Mouse (Mus musculus): ENCODE data around the gene Dnal1. TPM values are rescaled to one million over a fixed set of nuclear protein-coding genes. Genes with fewer than 3 reads are reported as not detected.

Gene Dnal1
- polyA plus RNA-seq, 1 experiment from 2014 or later: 7.8 TPM

- WGBS: 83% methylated on average over 6 of the region's 6 CpGs
- no peaks in the 10 kb centered on the region for H3K27me3 ChIP-seq
- H3K36me3 ChIP-seq: peaks cover 24% of the 10 kb centered on the region
- H3K27ac ChIP-seq (replicated peaks): no peak overlapping the region
- peaks cover 10% of the 10 kb centered on the region for H3K4me1 ChIP-seq (replicated peaks)
- no peak overlapping the region for H3K9ac ChIP-seq
- ATAC-seq (ENCODE audit: low FRiP score, low read depth): no peak
- H3K4me3 ChIP-seq: no peak overlapping the region
- H3K9me3 ChIP-seq: no peaks in the 10 kb centered on the region
- no peak overlapping the region for H3K4me2 ChIP-seq
Observed at GRCm38 (mm10) chr12:84153414-84153813, 39.2 kb downstream of the Dnal1 start.

DNA sequence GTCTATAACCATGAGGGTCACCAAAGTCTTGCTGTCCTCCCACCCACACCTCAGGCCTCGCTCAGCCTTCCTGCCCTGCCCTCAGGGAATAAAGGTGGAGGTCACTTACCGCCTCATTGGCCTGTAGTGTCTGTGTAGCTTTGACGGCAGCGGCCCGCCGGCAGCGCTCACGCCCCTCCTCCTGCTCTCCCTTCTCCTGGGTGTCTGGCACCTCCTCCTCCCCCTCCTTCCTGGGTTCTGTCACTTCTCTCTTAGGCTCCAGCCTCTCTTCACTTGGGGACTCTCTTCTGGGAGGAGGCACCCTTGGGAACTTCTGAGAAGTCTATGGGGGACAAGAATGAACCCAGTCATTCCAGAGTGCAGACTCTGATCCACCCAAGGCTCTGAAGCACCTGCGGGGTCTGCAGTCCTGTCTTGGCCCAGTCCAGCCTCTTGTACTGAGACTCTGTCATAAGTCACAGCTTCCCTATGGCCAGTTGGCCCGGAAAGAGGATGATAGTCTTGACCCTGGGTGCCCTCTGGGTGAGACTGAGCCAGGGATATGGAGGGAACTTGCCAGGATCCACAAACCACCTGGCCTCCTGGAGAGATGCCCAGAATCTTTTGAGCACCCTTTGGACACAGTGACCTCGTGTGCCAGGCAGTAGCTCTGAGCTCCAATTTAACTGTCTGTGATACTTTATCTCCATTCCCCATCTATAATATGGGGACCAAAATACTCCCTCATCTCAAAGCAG, 40.8 kb downstream of the Dnal1 start:
- H3K4me2 ChIP-seq: no peak overlapping the region
- ATAC-seq (ENCODE audit: low FRiP score, low read depth): no peak
- H3K27ac ChIP-seq (replicated peaks): no peak overlapping the region
- H3K9ac ChIP-seq: no peak overlapping the region
- peaks cover 30% of the 10 kb centered on the region for H3K36me3 ChIP-seq
- 72% methylated on average over 11 of the region's 11 CpGs for WGBS
- H3K9me3 ChIP-seq: no peaks in the 10 kb centered on the region
- no peaks in the 10 kb centered on the region for H3K27me3 ChIP-seq
- peaks cover 3% of the 10 kb centered on the region for H3K4me1 ChIP-seq (replicated peaks)
- H3K4me3 ChIP-seq: no peak overlapping the region

GRCm38 (mm10) chr12:84155523-84155871, 41.3 kb downstream of the Dnal1 start:
- ATAC-seq (ENCODE audit: low FRiP score, low read depth): no peak
- H3K36me3 ChIP-seq: peaks cover 30% of the 10 kb centered on the region
- WGBS: 72% methylated on average over 2 of the region's 2 CpGs

DNA sequence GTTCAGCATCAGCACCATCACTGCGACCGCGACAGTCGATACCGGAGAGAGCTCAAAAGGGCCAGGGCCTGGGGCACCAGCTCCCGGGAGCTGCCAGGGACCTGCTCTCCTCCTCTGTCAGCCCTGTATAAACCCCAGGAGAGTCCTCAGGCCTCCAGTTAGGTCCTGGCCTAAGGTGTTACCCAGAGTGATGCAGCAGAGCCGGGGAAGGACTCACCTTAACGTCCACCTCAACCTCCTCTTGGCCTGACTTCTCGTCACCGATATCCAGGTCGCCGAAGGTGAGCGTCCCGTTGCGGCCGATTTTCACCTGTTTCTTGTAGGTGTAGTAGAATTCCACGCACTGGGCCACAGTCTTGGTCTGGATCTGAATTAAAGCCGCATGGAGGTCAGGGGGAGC, 42.0 kb downstream of the Dnal1 start:
- Histone ChIP-seq H3K4me2 (no peak overlapping the region), H3K9ac (no peak overlapping the region), H3K27ac (replicated peaks) (no peak overlapping the region), H3K36me3 (peaks cover 30% of the 10 kb centered on the region), H3K4me1 (replicated peaks) (no peaks in the 10 kb centered on the region), H3K27me3 (no peaks in the 10 kb centered on the region), H3K9me3 (no peaks in the 10 kb centered on the region), H3K4me3 (no peak overlapping the region)
- no peak for ATAC-seq (ENCODE audit: low FRiP score, low read depth)
- 96% methylated on average over 18 of the region's 18 CpGs for WGBS

More at GRCm38 (mm10) chr12:84155523-84155871, 41.3 kb downstream of the Dnal1 start:
- H3K4me2 ChIP-seq: no peak overlapping the region
- no peaks in the 10 kb centered on the region for H3K9me3 ChIP-seq
- H3K27ac ChIP-seq (replicated peaks): no peak overlapping the region
- no peak overlapping the region for H3K4me3 ChIP-seq
- no peak overlapping the region for H3K9ac ChIP-seq
- no peaks in the 10 kb centered on the region for H3K27me3 ChIP-seq
- H3K4me1 ChIP-seq (replicated peaks): no peaks in the 10 kb centered on the region

DNA sequence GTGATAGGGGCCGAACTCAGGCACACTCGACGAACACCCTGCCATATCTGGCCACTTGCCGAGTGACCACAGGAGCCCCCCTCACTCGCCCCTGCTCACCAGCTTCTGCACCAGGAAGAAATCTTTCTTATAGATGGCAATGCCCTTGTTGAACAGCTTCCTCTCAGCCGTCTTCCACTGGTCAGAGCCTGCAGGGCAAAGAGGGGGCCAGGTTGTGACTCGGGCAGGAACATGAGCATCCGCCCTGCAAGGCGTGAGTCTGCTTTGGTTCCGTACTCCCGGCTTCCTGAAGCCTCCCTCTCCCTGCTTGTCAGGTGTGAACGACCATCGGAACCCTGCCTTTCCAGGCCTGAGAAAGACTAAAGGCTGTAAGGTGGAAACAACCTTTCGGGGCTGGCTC, 44.0 kb downstream of the Dnal1 start:
- WGBS: 94% methylated on average over 14 of the region's 14 CpGs
- no peaks in the 10 kb centered on the region for H3K9me3 ChIP-seq
- peaks cover 30% of the 10 kb centered on the region for H3K36me3 ChIP-seq
- no peaks in the 10 kb centered on the region for H3K4me1 ChIP-seq (replicated peaks)
- H3K4me3 ChIP-seq: no peak overlapping the region
- ATAC-seq (ENCODE audit: low FRiP score, low read depth): no peak
- H3K4me2 ChIP-seq: no peak overlapping the region
- no peaks in the 10 kb centered on the region for H3K27me3 ChIP-seq
- H3K27ac ChIP-seq (replicated peaks): no peak overlapping the region
- no peak overlapping the region for H3K9ac ChIP-seq

- no peaks in the 10 kb centered on the region for H3K4me1 ChIP-seq (replicated peaks)
- no peak overlapping the region for H3K27ac ChIP-seq (replicated peaks)
- H3K4me3 ChIP-seq: no peak overlapping the region
- 93% methylated on average over 8 of the region's 8 CpGs for WGBS
- no peaks in the 10 kb centered on the region for H3K27me3 ChIP-seq
- no peaks in the 10 kb centered on the region for H3K9me3 ChIP-seq
- H3K4me2 ChIP-seq: no peak overlapping the region
- peaks cover 23% of the 10 kb centered on the region for H3K36me3 ChIP-seq
- no peak overlapping the region for H3K9ac ChIP-seq
- ATAC-seq (ENCODE audit: low FRiP score, low read depth): no peak
Observed at GRCm38 (mm10) chr12:84160491-84160890, 46.3 kb downstream of the Dnal1 start.

DNA sequence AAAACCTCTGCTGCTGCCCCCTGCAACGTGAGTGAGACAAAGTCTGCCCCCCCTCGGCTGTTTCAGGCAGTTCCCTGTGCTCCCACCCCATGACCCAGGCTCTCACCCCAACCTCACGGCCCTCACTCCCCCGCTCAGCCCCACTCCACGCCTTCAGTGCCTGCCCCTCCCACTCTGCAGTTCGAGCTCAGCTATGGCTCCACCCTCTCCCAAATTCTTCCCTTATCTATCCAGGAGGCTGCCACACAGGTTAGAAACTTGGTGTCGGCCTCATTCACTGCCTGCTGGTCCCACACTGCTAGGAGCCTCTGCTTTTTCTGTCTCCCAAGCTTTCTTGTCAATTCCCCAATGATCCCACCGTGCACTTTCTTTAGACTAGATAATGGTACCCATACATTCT, 47.0 kb downstream of the Dnal1 start:
- Histone ChIP-seq H3K27me3 (no peaks in the 10 kb centered on the region), H3K4me2 (no peak overlapping the region), H3K9me3 (no peaks in the 10 kb centered on the region), H3K4me1 (replicated peaks) (no peaks in the 10 kb centered on the region), H3K27ac (replicated peaks) (no peak overlapping the region), H3K9ac (no peak overlapping the region), H3K36me3 (peaks cover 21% of the 10 kb centered on the region), H3K4me3 (no peak overlapping the region)
- no peak for ATAC-seq (ENCODE audit: low FRiP score, low read depth)
- 81% methylated on average over 8 of the region's 8 CpGs for WGBS

GRCm38 (mm10) chr12:84161616-84162433, 47.7 kb downstream of the Dnal1 start:
- Histone ChIP-seq H3K9me3 (no peaks in the 10 kb centered on the region), H3K9ac (no peak overlapping the region), H3K4me2 (no peak overlapping the region), H3K4me1 (replicated peaks) (no peaks in the 10 kb centered on the region), H3K27me3 (no peaks in the 10 kb centered on the region), H3K36me3 (peaks cover 15% of the 10 kb centered on the region), H3K27ac (replicated peaks) (no peak overlapping the region), H3K4me3 (no peak overlapping the region)
- 75% methylated on average over 14 of the region's 14 CpGs for whole genome bisulfite sequencing
- ATAC-seq (ENCODE audit: low FRiP score, low read depth): no peak; the same call in 1 of the 2 replicates

DNA sequence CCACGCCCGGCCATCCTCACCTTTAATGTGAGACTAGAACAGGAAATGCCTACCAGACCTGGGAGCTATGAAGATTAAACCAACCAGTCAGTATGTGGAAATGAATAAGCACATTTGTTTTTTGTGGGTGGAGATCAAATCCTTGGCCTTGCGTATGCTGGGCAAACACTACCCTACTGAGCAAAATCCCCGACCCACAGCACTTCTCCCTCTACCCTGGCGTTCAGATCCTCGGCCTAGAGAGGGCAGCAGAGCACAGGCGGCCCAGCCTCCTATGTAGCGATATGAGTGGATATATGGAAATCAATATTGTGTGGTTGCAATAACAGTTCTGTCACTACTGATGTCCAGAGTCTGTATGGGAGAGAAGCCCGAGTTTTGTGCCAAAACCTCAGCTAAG, 49.0 kb downstream of the Dnal1 start:
- H3K4me1 ChIP-seq (replicated peaks): no peaks in the 10 kb centered on the region
- no peak overlapping the region for H3K27ac ChIP-seq (replicated peaks)
- H3K4me3 ChIP-seq: no peak overlapping the region
- H3K27me3 ChIP-seq: no peaks in the 10 kb centered on the region
- WGBS: 86% methylated on average over 9 of the region's 9 CpGs
- no peak overlapping the region for H3K4me2 ChIP-seq
- no peak overlapping the region for H3K9ac ChIP-seq
- no peak for ATAC-seq (ENCODE audit: low FRiP score, low read depth)
- no peaks in the 10 kb centered on the region for H3K9me3 ChIP-seq
- peaks cover 7% of the 10 kb centered on the region; the same call in 1 of the 2 replicates for H3K36me3 ChIP-seq

GRCm38 (mm10) chr12:84163586-84164110, 49.5 kb downstream of the Dnal1 start:
- Histone ChIP-seq H3K27ac (replicated peaks) (no peak overlapping the region), H3K9me3 (no peaks in the 10 kb centered on the region), H3K4me2 (no peak overlapping the region), H3K4me1 (replicated peaks) (no peaks in the 10 kb centered on the region), H3K36me3 (peaks cover 7% of the 10 kb centered on the region; the same call in 1 of the 2 replicates), H3K9ac (no peak overlapping the region), H3K27me3 (no peaks in the 10 kb centered on the region), H3K4me3 (no peak overlapping the region)
- ATAC-seq (ENCODE audit: low FRiP score, low read depth): no peak
- 69% methylated on average over 11 of the region's 11 CpGs for WGBS

GRCm38 (mm10) chr12:84165631-84166373, 51.6 kb downstream of the Dnal1 start:
- Histone ChIP-seq H3K27ac (replicated peaks) (no peak overlapping the region), H3K9ac (no peak overlapping the region), H3K27me3 (no peaks in the 10 kb centered on the region), H3K4me2 (no peak overlapping the region), H3K4me1 (replicated peaks) (no peaks in the 10 kb centered on the region), H3K36me3 (no peaks in the 10 kb centered on the region; the same call in 1 of the 2 replicates), H3K9me3 (no peaks in the 10 kb centered on the region), H3K4me3 (no peak overlapping the region)
- WGBS: 74% methylated on average over 8 of the region's 8 CpGs
- no peak for ATAC-seq (ENCODE audit: low FRiP score, low read depth)

DNA sequence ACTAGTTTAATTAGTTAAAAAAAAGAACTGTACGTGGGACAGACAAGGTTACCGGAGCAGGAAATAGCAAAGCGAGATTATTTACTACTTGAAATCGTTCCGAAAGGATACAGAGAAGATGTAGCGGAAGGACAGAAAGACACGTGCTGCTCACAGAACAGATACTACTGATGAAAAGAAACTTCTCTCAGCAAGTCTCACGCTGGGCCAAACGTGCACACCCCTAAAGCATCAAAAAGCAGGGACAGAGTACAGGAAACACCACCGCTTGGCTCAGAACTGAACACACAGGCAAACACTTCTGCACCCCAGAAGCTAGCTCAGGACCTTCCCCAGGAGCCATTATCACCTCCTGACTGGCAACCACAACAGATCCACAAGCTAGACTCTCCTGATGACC, 56.4 kb downstream of the Dnal1 start:
- no peaks in the 10 kb centered on the region for H3K9me3 ChIP-seq
- no peak overlapping the region for H3K9ac ChIP-seq
- H3K4me3 ChIP-seq: no peak overlapping the region
- H3K27me3 ChIP-seq: no peaks in the 10 kb centered on the region
- no peak overlapping the region for H3K27ac ChIP-seq (replicated peaks)
- WGBS: 90% methylated on average over 10 of the region's 10 CpGs
- H3K36me3 ChIP-seq: peaks cover 12% of the 10 kb centered on the region
- no peak overlapping the region for H3K4me2 ChIP-seq
- ATAC-seq (ENCODE audit: low FRiP score, low read depth): no peak
- peaks cover 27% of the 10 kb centered on the region for H3K4me1 ChIP-seq (replicated peaks)
